Mouse (Mus musculus): Measurements from ENCODE around the gene Lrmda.

DNA sequence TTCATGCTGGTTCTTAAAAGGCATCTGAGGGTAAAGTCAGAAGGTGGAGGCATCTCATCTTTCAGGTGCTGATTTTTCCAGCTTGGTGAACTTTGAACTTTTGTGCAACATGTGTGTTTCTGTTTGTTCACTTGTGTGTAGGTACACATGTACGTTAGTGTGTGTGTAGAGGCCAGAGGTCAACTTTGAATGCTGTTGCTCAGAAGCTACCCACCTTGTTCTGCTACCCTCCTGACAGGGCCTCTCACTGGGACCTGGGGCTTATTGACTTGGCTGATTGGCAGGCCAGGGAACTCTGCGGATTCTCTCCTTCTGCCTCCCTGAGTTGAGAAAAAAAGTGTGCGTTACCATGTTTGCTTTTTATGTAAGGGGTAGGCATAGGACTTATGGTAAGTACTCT lies 203.1 kb downstream of the Lrmda start:
- TF ChIP-seq CTCF (conservative IDR thresholded peaks at IDR 0.05; ENCODE audit: low read length) (no peak), NANOG (IDR thresholded peaks at IDR 0.05; ENCODE audit: borderline replicate concordance, low read length) (no peak), POU5F1 (IDR thresholded peaks at IDR 0.05; ENCODE audit: borderline replicate concordance, low read length) (no peak)
